ENCODE assay signal across 20 mouse cellular contexts in the genomic region with DNA sequence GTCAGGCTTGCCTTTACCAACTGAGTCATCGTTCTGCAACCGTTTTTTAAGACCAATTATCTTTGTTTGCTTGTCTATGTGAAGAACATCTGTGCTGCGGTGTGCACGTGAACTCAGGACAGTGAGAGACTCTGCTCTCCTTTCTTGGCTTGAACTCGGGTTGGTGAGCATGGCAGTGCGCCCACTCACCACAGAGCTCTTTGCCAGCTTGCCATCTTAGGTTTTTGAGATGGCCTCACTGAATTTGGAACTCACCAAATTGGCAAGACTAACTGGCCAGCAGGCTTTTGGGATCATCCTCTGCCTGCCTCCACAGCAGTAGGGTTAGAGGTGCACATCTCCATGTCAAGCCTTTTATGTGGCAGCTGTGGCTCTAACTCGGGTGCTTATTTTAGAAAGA. TPM values are rescaled to one million over a fixed set of nuclear protein-coding genes. Genes with fewer than 3 reads are reported as not detected.
DNase-seq lines count a peak whose midpoint lies in the region; TF ChIP-seq lines count a peak whose summit lies in the region.
"Had no signal": no experiment of that assay in that cellular context is flagged by ENCODE, and none has a peak within 500 bp of the region (broad histone marks: within the 10 kb centered on the region; RNA-seq: fewer than 3 reads in every experiment).

No protein-coding gene starts in this region.

- peak; percentile 38 to 56 for DNase-seq in cerebellum, adult 18-20 months
- no peak for DNase-seq in cerebellum, postnatal 4 days (ENCODE audit: low spot score in 2 of 2)
- DNase-seq in gastrocnemius, adult 2 months: no peak
- no peak for DNase-seq in gastrocnemius, postnatal 10 days
- peak; percentile 52 for DNase-seq in cerebellum, adult 9-11 months
- no peak for DNase-seq in lung, adult 18-20 months
- DNase-seq: adrenal gland, postnatal 10 days; embryo, embryonic 11 days; gastrocnemius, postnatal 25 days; heart, postnatal 4 days; kidney, adult 11 months had no signal

- intact Hi-C loops in gastrocnemius, adult 2 months (cut with DNase I): no loop called here

- no peak overlapping the region for H3K4me3 ChIP-seq in gastrocnemius, adult 2 months
- no peak overlapping the region for H3K4me3 ChIP-seq in olfactory bulb, adult 2 months (ENCODE audit: insufficient read depth, low read depth, low read length)
- H3K4me3 ChIP-seq: embryonic facial prominence, embryonic 15.5 days; erythroblast, embryonic 14.5 days; forebrain, embryonic 10.5 days; heart, embryonic 13.5 days; hindbrain, embryonic 13.5 days had no signal

- 25% methylated on average over 7 of the region's 7 CpGs for WGBS in olfactory bulb, adult 2 months

- H3K27ac ChIP-seq in gastrocnemius, adult 2 months: peak overlapping the region; percentile 44
- H3K27ac ChIP-seq in olfactory bulb, adult 2 months (ENCODE audit: insufficient read depth, low read depth, low read length): 0 out of 2 replicates have a peak overlapping the region, but pooled peaks have one; percentile 25
- H3K27ac ChIP-seq: embryonic facial prominence, embryonic 15.5 days; forebrain, embryonic 10.5 days; heart, embryonic 13.5 days; hindbrain, embryonic 13.5 days; hindbrain, postnatal 0 days had no signal

- peaks cover 12% of the 10 kb centered on the region for H3K4me1 ChIP-seq in olfactory bulb, adult 2 months (ENCODE audit: control insufficient read depth, insufficient read depth, low read length)
- H3K4me1 ChIP-seq: embryonic facial prominence, embryonic 15.5 days; forebrain, embryonic 10.5 days; hindbrain, embryonic 13.5 days had no signal

- TF ChIP-seq POLR2A in olfactory bulb, adult 2 months (IDR thresholded peaks at IDR 0.05; ENCODE audit: insufficient read depth, low read depth, low read length): no peak

- no peak for TF ChIP-seq CTCF in gastrocnemius, adult 2 months (IDR thresholded peaks at IDR 0.05)
- TF ChIP-seq CTCF in olfactory bulb, adult 2 months (IDR thresholded peaks at IDR 0.05; ENCODE audit: insufficient read depth, low read depth, low read length): no peak

RNA-seq across cellular contexts. Expression of a gene that starts 28.8 kb away (rescaled TPM):
- total RNA-seq in gastrocnemius, adult 2 months (2021): 10 to 100 TPM; 19.5 to 35.2 TPM
- 10 to 100 TPM; 72.5 to 82.1 TPM for total RNA-seq in gastrocnemius, postnatal 10 days (2021)
- polyA plus RNA-seq in olfactory bulb, adult 2 months (2012; ENCODE audit: insufficient read depth, insufficient read length, low replicate concordance, missing spikeins): 189 TPM in 1 of 2 replicates, not detected in the other

RNA-seq across cellular contexts. Expression of a gene that starts 29.9 kb away (rescaled TPM):
- 100 to 1,000 TPM; 158 to 193 TPM for total RNA-seq in gastrocnemius, adult 2 months (2021)
- 100 to 1,000 TPM; 132 to 146 TPM for total RNA-seq in gastrocnemius, postnatal 10 days (2021)
- polyA plus RNA-seq in olfactory bulb, adult 2 months (2012; ENCODE audit: insufficient read depth, insufficient read length, low replicate concordance, missing spikeins): 96.2 TPM in 1 of 2 replicates, not detected in the other

RNA-seq across cellular contexts. Expression of a gene that starts 41.9 kb away (rescaled TPM):
- total RNA-seq in gastrocnemius, adult 2 months (2021): 1,000 to 10,000 TPM; 2,819 to 3,581 TPM
- 1,000 to 10,000 TPM; 4,961 to 5,359 TPM for total RNA-seq in gastrocnemius, postnatal 10 days (2021)
- polyA plus RNA-seq in olfactory bulb, adult 2 months (2012; ENCODE audit: insufficient read depth, insufficient read length, low replicate concordance, missing spikeins): not detected in 2 replicates
- total RNA-seq: granulocyte monocyte progenitor cell, adult 5-6 weeks; MEL had no signal
- polyA plus RNA-seq: erythroblast, embryonic 14.5 days had no signal

RNA-seq across cellular contexts. Expression of a gene that starts 51.2 kb away (rescaled TPM):
- total RNA-seq in gastrocnemius, adult 2 months (2021): 10 to 100 TPM; 62.9 to 80.8 TPM
- 100 to 1,000 TPM; 104 to 106 TPM for total RNA-seq in gastrocnemius, postnatal 10 days (2021)
- 478 TPM in 1 of 2 replicates, not detected in the other for polyA plus RNA-seq in olfactory bulb, adult 2 months (2012; ENCODE audit: insufficient read depth, insufficient read length, low replicate concordance, missing spikeins)

Comparison
In these comparisons a context has a peak if more than half of its experiments do, and no peak if none do; other contexts are left out.
1. DNase-seq: peak in cerebellum, adult 18-20 months (2 of 2) and cerebellum, adult 9-11 months (single experiment); none in cerebellum, postnatal 4 days (0 of 2), gastrocnemius, adult 2 months (single experiment), gastrocnemius, postnatal 10 days (single experiment) and lung, adult 18-20 months (0 of 2).